Mouse (Mus musculus) C2C12 (cell line): ENCODE results near the gene Stat1. TPM values are rescaled to one million over a fixed set of nuclear protein-coding genes. Genes with fewer than 3 reads are reported as not detected.

ENCODE experiments used
- H3K27me3 ChIP-seq: one replicate; pipeline ENCODE4 v1.6.1; 2011; ENCODE audit not compliant: control insufficient read depth, insufficient read depth, insufficient read length
- H3K36me3 ChIP-seq: one replicate; pipeline ENCODE4 v1.6.1; 2011; ENCODE audit not compliant: control insufficient read depth, insufficient read depth
- H3K4me3 ChIP-seq: one replicate; pipeline ENCODE4 v1.5.1; 2011; ENCODE audit warnings: mild to moderate bottlenecking, control low read depth; ENCODE audit not compliant: poor library complexity, insufficient read depth, severe bottlenecking
- H3K79me2 ChIP-seq: one replicate; pipeline ENCODE4 v1.6.1; 2011; ENCODE audit not compliant: control insufficient read depth, insufficient read depth
- H3K79me3 ChIP-seq: one replicate; pipeline ENCODE4 v1.6.1; 2011; ENCODE audit warnings: low read depth, control low read depth
- H3ac ChIP-seq: one replicate; pipeline ENCODE3; 2011; ENCODE audit warnings: low read depth; ENCODE audit not compliant: control insufficient read depth, insufficient read length
- CEBPB ChIP-seq: IDR thresholded peaks from one replicate; pipeline ENCODE4 v1.6.1; 2011; ENCODE audit warnings: low read depth, mild to moderate bottlenecking, control low read depth, moderate library complexity
- CTCF ChIP-seq: IDR thresholded peaks from one replicate; pipeline ENCODE4 v1.5.1; 2011; ENCODE audit not compliant: control insufficient read depth, insufficient read depth, insufficient read length
- FOSL1 ChIP-seq: IDR thresholded peaks from one replicate; pipeline ENCODE4 v1.8.0; 2011; ENCODE audit warnings: mild to moderate bottlenecking, low read length; ENCODE audit not compliant: poor library complexity, insufficient read depth, severe bottlenecking
- MAX ChIP-seq: IDR thresholded peaks from one replicate; pipeline ENCODE4 v1.6.1; 2011; ENCODE audit warnings: mild to moderate bottlenecking, control low read depth
- MYOD1 ChIP-seq: IDR thresholded peaks from one replicate; pipeline ENCODE4 v1.6.1; 2011; ENCODE audit warnings: low read depth; ENCODE audit not compliant: control insufficient read depth, insufficient read length
- MYOG ChIP-seq: IDR thresholded peaks from one replicate; pipeline ENCODE4 v1.6.1; 2011; ENCODE audit not compliant: control insufficient read depth, insufficient read length; ENCODE audit errors: extremely low read depth
- USF1 ChIP-seq: IDR thresholded peaks from one replicate; pipeline ENCODE4 v1.6.1; 2011; ENCODE audit warnings: low read depth, mild to moderate bottlenecking, control low read depth, moderate library complexity
- polyA plus RNA-seq: library from polyadenylated mRNA; unstranded; fragments of >200 nt; fragmentation: generic; extraction: Trizol; gene quantifications from one replicate; pipeline ENCODE4 v1.2.1, GENCODE M21; 2012; ENCODE audit warnings: missing spikeins

Stat1 gene
- polyA plus RNA-seq, 1 experiment, result 8.3 TPM

- H3K79me2 ChIP-seq, result no peaks in the 10 kb centered on the region
- no peak for TF ChIP-seq FOSL1
- no peak for TF ChIP-seq CTCF
- no peak for TF ChIP-seq MAX
- TF ChIP-seq CEBPB, result no peak
- TF ChIP-seq MYOD1, result no peak
- no peak for TF ChIP-seq USF1
- TF ChIP-seq MYOG, result no peak
- no peaks in the 10 kb centered on the region for H3K79me3 ChIP-seq
- H3K4me3 ChIP-seq, result no peak overlapping the region
- H3K36me3 ChIP-seq, result no peaks in the 10 kb centered on the region
- no peaks in the 10 kb centered on the region for H3K27me3 ChIP-seq
- no peak overlapping the region for H3ac ChIP-seq
Observed at GRCm38 (mm10) chr1:52112301-52112700, 6.9 kb upstream of the Stat1 start.

- Histone ChIP-seq H3K4me3 (no peak overlapping the region), H3ac (peak overlapping the region; percentile 25), H3K27me3 (no peaks in the 10 kb centered on the region), H3K36me3 (no peaks in the 10 kb centered on the region), H3K79me3 (no peaks in the 10 kb centered on the region), H3K79me2 (no peaks in the 10 kb centered on the region)
- TF ChIP-seq FOSL1 (no peak), CTCF (no peak), MYOD1 (no peak), MYOG (no peak), USF1 (no peak), CEBPB (no peak), MAX (no peak)
Observed at GRCm38 (mm10) chr1:52113067-52113665, 6.1 kb upstream of the Stat1 start.

DNA sequence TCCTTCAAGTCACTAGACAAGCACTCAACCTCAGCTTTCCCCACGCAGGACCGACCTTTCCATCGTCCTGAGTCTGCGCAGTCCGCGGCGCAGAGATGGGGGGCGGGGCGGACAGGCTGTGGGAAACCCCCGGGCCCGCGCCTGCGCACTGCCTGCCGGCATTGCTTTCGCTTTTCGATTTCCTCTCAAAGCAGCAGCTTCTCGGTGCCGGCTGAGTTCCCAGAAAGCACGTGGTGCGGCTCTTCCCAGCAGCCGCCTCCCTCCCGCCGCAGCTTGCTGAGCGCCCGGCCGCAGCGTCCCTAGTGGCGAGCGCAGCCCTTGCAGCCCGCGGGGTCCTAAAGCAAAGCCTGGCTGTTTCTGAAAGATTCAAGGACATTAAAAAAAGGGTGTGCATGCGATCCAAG is 5.6 kb upstream of the Stat1 start:
- no peak overlapping the region for H3ac ChIP-seq
- H3K79me2 ChIP-seq, result no peaks in the 10 kb centered on the region
- no peaks in the 10 kb centered on the region for H3K36me3 ChIP-seq
- TF ChIP-seq FOSL1 (no peak), MAX (peak; percentile 95), USF1 (peak; percentile 88), CTCF (peak; percentile 98), MYOD1 (no peak), CEBPB (no peak), MYOG (no peak)
- no peak overlapping the region for H3K4me3 ChIP-seq
- H3K79me3 ChIP-seq, result no peaks in the 10 kb centered on the region
- no peaks in the 10 kb centered on the region for H3K27me3 ChIP-seq

DNA sequence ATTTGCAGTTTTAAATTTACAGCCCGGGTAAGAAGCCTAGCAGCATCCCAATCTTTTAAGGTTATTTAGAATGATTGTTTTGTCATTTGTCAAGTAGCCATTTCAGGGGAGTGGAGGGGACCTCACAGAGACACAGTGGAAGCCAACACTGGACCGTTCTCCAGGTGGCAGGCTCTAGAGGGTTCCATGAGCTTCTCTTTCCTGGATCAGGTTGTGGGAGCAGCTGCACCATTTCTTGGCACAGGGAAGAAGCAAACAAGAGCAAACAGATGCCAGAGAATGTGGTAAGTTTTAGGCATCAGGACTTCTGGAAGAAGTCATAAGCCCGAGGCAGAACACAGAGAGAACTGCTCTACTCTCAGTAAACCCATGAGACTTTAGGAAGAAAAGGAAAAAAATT is 2.8 kb upstream of the Stat1 start:
- TF ChIP-seq CTCF, result no peak
- TF ChIP-seq USF1, result no peak
- TF ChIP-seq MYOD1, result no peak
- no peak for TF ChIP-seq MYOG
- TF ChIP-seq CEBPB, result no peak
- no peak for TF ChIP-seq MAX
- no peak for TF ChIP-seq FOSL1
- Histone ChIP-seq H3K79me3 (no peaks in the 10 kb centered on the region), H3K79me2 (peaks cover 9% of the 10 kb centered on the region), H3K27me3 (no peaks in the 10 kb centered on the region), H3ac (no peak overlapping the region), H3K4me3 (no peak overlapping the region), H3K36me3 (no peaks in the 10 kb centered on the region)

DNA sequence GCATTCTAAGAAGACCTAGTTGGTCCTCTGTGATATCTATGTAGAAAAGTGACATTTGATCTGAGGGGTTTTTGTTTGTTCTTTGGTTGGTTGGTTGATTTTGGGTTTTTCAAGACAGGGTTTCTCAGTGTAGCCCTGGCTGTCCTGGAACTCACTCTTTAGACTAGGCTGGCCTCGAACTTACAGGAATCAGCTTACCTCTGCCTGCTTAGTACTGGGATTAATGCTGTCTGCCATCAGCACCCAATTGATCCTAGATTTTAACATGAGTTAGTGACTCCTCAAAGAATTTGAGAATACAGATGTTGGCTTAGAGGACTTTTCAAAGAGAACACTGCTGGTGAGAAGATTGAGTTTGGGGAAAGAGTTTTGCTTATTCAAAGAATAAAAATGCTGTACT is 1.5 kb upstream of the Stat1 start:
- H3K4me3 ChIP-seq, result no peak overlapping the region
- no peaks in the 10 kb centered on the region for H3K79me3 ChIP-seq
- no peak overlapping the region for H3ac ChIP-seq
- peaks cover 9% of the 10 kb centered on the region for H3K79me2 ChIP-seq
- H3K27me3 ChIP-seq, result no peaks in the 10 kb centered on the region
- H3K36me3 ChIP-seq, result peaks cover 3% of the 10 kb centered on the region
- TF ChIP-seq CEBPB (no peak), MYOG (no peak), MAX (no peak), CTCF (no peak), MYOD1 (no peak), USF1 (no peak), FOSL1 (no peak)

DNA sequence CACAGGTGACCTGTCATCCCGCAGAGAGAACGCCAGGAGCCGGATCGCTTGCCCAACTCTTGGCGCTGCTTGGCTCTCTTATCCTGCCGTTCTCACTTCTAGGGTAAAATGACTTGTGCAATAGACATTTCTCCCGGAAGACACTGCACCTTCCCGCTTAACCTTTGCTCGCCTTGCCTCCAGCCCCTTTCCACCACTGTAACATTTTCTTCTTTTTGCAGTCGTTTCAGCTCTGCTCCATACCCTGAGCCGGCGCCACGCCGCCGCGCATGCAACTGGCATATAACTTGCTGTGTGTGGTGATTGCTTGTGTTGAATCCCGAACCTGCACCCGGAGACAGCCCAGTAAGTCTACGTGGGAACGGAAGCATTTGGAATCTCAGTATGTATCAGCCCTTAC is 451 bp downstream of the Stat1 start:
- Histone ChIP-seq H3K4me3 (peak overlapping the region; percentile 83), H3K79me2 (peaks cover 9% of the 10 kb centered on the region), H3K27me3 (no peaks in the 10 kb centered on the region), H3ac (peak overlapping the region; percentile 91), H3K79me3 (no peaks in the 10 kb centered on the region), H3K36me3 (peaks cover 8% of the 10 kb centered on the region)
- TF ChIP-seq CEBPB (peak; percentile 31), FOSL1 (no peak)
